Mouse (Mus musculus) adrenal gland, postnatal 10 days (tissue): Measurements from ENCODE around the gene Gatad2a. TPM values are rescaled to one million over a fixed set of nuclear protein-coding genes. Genes with fewer than 3 reads are reported as not detected.
A peak's percentile ranks its signal among the peaks of the same experiment; 100 is the strongest.

Experiments
- DNase-seq: peaks from one replicate; pipeline ENCODE4 v3.0.0; 2021; ENCODE audit warnings: mixed read lengths
- total RNA-seq, 2 experiments: library from RNA; stranded (reverse); gene quantifications; 2 replicates each; pipeline ENCODE4 v1.2.3; 2021

Gene Gatad2a
- total RNA-seq, 2 experiments from 2014 or later: 84.4 to 90.0 TPM

DNA sequence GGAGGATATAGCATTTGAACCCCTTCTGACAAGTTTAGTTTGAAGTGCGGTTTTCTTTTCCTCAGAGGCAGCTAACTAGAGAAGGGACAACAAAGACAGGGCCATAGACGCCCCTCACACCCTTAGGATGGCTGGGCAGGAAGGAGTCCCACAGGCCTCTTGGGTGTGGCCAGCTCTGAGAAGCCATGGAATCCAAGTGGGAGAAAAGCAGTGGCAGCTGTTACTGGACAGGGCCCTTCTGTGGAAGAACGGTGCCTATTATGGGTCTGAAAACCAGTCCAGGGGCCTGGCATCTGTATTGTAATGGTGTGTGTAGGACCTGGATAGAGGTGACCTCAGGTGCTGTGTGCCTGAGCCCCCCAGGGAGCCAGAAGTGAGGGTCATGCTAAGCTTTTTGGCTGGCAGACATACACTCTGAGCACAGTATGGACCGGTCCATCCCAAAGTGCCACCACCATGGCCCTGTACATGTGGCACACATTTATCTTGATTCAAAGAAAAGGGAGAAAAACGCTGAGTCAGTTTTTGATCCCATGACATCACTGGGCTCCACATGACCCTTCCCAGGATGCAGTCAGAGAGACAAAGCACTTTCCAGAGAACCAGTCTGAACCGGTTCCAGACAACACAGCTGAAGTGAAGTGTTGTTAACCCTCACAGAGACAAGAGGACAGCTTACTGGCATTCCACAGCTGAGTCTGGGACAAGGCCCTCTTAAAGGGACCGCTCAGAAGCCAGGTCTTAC lies 60.0 kb downstream of the Gatad2a start:
- peak; percentile 39 for DNase-seq

DNA sequence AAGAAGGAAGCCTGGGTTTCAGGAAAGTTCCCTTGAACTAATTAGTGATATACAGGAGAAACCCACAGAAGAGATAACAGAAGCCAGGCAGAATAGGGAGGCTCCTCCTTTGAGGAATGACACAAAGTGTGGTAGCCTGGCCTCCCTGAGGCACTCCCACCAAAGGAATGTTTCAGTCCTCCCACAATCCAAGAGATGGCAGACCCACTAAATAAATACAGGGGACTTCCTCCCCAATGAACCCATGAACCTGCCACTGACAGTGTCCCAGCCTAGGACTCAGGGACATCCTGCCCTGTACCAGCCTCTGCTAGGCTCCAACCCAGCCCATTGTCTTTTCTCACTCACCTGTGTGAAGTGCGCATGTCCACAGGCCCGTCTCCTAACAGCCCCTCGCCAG lies 60.8 kb downstream of the Gatad2a start:
- DNase-seq: no peak

DNA sequence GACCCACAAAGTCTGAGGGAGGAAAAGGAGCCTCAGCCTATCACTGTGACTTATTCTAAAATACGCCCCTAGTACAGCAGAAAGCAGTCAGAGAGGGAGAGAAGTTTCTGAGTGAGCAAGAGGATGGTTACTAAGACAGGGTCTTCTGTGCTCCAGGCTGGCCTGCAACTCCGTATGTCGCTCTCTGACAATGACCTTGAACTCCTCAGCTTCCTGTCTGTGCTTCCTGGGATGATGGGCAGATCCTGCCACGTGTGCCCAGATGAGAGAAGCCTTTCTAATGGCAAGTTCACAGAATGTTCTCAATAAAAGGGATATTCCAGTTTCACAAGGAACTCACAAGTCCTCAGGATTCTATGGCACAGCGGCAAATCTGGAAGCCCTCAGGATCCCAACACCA lies 61.6 kb downstream of the Gatad2a start:
- DNase-seq: no peak

DNA sequence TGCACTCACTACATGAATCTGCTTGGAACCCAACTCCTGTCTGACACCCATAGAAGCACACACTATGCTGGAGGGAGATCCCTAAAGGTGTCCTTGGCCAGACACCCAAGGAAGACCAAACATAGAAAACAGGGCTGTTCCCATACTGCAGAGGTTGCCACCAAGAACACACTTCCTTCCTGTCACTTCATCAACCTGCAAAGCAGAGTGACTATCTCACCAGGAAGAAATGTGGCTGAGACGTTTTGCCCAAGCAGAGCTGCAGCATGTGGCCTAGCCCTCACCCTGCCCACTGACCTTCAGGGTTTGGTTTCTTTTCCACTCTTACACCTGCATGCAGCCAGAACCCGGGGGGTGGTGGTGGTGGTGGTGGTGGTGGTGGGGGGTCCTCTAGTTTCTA lies 62.4 kb downstream of the Gatad2a start:
- no peak for DNase-seq

DNA sequence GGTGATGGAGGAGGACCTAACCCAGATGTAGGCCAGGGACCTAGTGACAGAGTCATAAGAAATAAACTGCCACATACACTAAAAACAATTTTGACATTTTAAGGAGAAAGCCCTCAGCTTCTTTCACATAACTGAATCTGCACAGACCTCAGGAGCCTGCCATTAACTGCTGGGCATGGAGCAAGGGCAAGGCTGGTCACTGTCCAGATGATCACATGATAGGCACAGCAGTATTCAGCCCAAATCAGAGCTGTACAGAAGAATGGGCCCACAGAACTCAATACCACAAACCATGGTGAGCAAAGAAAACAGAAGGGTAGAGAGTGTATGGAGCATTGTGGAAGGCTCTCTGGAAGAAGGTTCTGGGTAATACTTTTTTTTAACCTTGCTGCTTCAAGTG lies 69.3 kb downstream of the Gatad2a start:
- DNase-seq: no peak

DNA sequence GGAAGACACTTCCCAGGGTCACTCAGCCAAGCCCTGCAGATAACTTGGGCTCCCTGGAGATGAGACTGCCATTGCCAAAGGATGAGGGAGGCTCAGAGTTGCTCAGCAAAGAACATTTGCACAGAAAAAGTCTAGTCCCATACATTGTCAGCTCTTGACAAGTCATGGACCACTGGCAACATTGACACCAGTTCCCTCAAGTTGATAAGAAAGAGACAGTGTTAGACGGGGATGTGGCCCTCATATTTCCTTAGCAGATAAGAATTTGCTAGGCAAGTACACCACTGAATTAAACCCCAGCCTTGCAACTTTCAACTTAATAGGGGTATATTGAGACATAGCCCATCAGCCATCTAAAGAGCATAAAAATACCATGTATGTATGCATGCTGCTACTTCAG lies 72.2 kb downstream of the Gatad2a start:
- DNase-seq: no peak

DNA sequence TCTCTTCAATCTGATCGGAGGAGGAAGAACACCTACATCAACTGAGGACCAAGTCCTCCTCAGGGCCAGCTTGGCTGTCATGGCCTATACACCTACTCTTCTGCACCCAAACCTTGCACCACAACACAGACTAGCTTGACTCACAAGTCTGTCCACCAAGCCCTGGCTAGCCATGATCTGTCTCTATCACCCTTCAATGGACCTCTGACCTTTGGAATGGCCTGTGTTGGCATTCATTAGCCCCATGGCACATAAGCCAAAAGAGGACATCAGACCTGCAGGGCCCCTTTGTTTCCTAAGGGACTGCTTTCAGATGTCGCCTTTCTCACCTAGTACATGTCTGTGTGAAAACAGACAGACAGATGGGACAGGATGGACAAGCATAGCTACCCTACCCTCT lies 75.0 kb downstream of the Gatad2a start:
- no peak for DNase-seq

DNA sequence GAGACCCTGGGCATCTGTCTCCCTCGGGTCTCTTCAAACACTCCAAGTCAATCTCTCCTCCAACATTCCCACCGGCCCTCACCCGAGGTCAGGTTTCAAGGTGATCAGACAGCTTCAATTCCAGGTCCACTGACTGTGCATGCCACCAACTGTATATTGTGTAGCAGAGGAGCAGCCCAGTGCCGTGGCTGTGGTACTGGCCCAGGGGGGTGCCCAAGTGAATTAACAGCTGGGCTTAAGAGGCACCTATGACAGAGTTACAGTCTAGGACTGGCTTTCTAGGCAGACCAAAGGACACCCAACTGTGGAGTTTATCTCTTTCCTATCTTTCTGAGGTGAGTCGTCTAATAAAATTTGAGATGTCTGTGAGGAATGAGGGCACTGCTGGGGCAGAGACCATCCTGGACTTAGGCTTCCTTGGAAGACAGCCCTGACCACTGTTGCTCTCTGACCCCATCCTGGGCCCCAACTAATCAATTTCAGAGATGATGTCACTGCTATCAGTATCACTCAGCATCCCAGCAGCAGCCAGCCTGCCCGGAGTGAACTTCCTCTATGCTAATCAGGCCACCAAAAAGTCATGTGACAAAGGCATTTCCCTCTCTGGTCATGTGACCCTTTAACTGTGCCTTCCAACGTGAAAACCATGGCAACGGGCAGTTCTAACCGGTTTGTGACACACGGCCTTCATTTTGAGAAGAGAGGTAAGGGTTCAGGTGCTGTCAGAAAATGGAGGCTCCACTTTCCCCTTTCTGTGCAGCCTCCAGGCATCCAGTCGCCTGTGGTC lies 76.1 kb downstream of the Gatad2a start:
- peak; percentile 60 for DNase-seq

DNA sequence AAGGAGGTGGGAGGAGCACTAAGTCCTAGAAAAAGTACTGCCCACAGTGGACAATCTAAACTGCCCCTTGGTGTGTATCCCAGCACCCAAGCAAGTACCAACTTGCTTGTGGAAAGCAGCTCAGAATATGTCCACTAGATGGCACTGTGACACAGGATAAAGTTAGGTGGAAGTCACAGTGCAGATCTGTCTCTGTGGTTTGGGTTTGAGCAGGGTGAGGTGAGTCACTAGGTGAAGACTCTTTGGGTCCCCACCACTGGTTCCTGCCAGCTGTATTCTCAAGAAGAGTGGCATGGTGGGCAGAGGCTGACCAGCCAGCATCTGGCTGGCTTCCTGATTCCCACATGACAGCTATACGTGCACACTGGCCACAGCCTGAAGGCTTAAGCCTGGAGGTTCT lies 77.2 kb downstream of the Gatad2a start:
- DNase-seq: peak; percentile 85

DNA sequence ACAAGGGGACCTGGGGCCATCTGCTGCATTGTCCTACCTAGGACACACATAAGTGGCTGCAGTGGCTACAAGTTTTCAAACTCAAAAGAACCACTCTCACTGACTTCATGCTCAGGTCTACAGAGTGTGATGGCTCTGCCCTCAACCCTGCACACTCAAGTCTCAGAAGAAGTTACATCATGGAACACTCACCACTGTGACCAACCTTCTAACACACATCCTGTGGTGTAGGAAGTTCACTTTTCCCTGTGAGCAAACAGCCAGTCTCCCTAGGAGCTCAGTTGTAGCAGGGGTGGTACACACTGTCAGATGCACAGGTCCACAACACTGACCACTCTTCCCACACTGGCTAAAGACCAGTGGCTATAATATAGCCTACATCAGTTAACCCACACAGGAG lies 77.7 kb downstream of the Gatad2a start:
- no peak for DNase-seq

DNA sequence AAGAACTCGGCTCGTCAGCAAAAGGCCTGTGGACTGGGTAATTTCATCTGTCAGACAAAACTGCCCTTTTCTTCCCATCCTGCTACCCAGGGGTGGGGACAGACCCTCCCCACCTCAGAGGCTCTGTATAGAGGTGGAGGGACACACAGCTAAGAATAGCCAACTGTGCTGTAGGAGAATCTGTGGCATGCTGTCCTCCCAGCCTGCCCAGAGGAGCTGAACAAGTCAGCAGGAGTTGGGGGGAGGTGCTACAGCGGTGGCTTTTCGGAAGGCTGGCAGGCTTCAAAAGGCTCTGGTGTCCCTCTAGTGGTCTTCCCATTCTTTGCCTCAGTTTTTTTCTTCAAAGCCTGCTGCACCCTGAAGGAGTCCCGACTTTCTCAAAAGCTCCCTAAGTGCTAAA lies 80.4 kb downstream of the Gatad2a start:
- DNase-seq: no peak

DNA sequence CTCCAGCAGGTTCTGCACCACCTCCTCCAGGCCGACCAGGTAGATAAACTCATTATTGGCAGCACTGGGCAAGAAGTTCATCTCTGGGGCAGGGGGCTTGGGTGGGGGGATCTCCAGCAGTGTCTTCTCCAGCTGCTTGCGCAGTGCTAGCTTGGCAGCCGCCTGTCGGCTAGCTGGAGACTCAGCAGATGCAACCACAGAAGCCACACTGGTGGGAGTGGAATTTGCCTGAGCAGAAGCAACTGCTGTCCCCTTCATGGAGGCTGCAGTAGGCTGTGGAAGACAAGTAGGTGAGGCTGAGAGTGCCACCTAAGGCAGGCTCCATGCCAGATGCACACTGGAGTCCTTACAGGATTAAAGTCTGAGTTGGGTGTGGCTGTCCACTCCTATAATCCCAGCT lies 81.7 kb downstream of the Gatad2a start:
- no peak for DNase-seq

DNA sequence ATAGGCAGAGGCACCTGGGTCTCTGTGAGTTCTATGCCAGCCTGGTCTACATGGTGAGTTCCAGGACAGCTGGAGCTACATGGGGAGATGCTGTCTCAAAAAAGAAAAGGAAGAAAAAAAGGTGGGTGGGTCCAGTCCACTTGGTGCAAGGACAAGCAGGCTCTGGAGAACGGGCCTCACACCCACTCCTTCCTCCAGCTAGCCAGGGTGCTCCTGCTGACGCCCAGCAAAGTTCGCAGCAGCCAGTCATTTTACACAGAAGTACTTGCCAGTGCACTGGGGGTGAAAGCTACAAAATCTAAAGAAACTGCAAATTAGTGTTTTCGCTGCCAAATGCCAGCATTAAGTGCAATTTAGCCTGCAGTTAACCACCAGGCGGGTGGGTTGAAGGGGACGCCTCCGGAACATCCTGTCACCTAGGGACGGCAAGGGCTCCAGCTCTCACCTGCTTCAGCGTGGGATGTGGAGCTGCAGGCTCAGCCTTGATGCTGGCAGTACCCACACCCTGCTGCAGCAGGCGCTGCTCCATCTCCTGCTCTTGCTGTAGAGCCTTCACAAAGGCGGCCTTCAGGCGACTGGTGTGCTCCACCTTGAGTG lies 83.6 kb downstream of the Gatad2a start:
- DNase-seq: no peak

DNA sequence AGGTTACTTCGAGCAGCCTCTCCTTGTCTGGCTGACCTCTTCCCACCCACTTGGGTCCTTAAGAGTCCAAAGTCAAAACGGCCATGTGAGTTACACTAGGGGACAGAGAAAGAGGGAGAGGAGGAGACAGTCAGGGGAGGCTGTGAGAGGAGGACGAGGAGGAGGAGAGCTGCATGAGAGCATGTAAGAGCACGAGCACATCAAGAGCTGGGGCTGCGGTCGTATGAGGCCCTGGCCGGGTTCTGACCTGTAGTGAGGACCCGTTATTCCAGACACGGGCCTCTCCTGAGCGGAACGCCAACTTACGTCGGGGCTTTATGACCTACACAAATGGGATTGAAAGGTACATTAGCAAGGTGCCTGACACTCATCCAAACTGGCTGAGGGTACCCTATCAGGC lies 84.3 kb downstream of the Gatad2a start:
- DNase-seq: no peak

DNA sequence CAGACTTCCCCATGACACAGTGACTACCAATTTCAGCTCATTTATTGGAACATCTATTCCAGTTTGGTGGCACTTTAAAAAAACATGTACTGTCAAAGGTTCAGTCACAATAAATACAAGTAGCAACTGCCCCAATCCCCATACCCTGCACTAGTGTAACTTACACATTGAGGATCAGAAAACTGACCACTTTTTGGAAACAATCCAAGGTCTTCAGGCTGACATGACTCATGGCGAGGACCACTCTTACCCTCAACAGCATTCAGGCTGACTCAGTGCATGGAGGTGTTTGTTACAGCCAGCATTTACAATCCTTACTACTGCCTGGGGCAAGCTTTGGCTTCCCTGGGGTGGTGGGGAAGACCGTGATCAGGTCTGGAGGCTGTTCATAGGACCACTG lies 89.1 kb downstream of the Gatad2a start:
- no peak for DNase-seq

DNA sequence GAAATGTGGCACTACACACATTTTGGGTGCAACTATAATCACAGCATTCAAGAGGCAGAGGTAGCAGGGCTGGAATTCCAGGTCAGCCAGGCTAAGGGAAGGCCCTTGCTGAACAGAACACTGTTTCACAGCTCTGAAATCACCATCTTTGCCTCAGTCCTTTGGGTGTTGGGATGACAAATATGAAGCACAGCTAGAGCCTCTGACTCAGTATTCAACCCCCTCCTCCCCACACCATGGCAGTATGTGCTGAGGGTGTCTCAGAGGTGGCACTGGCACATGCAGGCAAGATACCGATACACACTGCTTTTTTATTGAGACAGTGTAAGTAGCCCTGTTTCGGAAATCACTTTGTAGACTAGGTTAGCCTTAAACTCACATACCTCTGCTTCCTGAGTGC lies 89.9 kb downstream of the Gatad2a start:
- no peak for DNase-seq

DNA sequence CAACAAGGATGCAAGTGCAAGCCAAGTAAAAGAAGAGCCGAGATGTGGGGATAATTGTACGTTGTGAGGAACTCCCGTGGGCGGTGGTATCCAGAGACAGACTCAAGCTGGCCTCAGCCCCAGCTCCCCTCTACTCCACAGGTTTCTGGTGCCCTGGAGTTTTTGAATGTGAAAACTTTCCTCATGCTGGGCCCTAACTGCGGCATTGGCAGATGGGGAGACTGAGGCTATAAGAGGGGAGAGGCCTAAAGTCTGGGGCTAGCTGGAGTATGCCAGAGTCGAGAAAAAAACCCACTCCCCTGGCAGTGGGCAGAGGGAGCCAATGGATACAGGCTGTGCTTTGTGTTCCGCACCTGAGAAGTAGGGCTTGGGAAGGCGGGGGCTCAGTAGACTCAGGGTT lies 92.1 kb downstream of the Gatad2a start:
- no peak for DNase-seq

DNA sequence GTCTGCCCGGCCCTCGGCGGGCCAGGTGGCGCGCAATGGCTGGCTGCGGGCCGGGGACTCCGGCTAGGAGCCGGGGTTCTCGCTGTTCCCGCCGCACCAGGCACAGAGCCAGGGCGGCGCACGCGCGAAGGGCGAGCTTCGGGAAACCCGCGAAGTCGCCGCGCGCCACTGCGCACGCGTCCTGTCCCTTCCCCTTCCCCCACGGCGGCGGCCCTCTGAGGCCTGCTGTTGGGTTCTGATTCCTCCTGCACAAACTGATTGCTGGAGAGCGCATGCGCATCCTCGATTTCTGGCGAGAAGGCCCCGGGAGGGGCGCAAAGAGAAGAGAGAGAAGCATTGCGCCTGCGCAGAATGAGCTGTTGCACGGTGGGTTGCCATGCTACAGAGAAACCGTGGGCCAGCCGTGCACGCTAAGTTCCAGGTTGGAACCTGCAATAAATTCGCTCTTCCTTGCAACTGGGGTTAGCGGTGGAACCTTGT lies 93.1 kb downstream of the Gatad2a start:
- peak; percentile 99 for DNase-seq

DNA sequence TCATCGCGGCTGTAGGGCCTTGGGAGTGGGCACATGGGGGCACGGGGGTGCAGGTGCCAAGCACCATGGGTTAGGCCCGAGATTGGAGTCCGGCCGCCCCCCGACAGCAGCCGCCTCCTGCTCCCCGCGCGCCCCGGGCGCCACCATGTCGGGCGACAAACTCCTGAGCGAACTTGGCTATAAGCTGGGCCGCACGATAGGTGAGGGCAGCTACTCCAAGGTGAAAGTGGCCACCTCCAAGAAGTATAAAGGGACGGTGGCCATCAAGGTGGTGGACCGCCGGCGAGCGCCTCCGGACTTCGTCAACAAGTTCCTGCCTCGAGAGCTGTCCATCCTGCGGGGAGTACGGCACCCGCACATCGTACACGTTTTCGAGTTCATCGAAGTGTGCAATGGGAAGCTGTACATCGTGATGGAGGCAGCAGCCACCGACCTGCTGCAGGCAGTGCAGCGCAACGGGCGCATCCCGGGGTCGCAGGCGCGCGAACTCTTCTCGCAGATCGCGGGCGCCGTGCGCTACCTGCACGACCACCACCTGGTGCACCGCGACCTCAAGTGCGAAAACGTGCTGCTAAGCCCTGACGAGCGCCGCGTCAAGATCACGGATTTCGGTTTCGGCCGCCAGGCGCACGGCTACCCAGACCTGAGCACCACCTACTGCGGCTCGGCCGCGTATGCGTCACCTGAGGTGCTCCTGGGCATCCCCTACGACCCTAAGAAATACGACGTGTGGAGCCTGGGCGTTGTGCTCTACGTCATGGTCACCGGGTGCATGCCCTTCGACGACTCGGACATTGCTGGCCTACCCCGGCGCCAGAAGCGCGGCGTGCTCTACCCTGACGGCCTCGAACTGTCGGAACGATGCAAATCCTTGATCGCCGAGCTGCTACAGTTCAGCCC lies 93.8 kb downstream of the Gatad2a start, which contains the start of the genes Tssk6, Ndufa13 and Yjefn3:
TSS of gene Tssk6 (plus strand) at position 22 of the 900 bp plus-strand sequence.
TSS of gene Ndufa13 (minus strand) at position 396 of the 900 bp plus-strand sequence.
TSS of gene Yjefn3 (minus strand) at position 550 of the 900 bp plus-strand sequence.
- peak; percentile 54 for DNase-seq

DNA sequence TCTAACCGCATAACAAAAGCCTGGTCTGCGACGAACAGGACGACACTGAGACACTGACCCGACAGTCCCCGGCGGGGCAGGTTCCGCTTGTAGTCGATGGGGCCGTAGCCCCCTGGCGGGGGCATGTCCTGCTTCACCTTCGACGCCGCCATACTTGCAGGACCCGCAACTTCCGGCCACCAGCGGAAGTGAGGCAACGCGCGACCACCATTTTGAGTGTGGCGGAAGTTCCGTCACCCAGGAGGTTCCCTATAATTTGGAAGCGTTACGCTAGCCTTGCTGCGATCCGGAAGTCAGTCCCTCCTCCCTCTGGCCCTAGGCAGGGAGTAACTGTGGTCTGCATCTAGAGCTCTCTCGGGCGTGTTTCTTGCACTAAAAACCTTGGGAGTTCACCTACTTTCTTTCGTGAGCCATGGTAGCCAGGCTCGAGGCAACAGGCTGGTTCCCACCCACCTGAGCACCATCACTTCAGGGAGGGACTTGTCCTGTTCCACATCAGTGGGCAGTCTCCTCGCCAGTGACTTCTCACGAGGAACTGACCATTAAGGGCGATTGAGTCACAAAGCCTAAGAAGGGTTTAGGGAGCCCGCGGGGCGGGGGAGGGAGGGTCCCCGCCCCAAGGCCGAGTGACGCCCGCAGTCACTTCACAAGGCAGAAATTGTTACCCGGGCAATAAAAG lies 94.6 kb downstream of the Gatad2a start:
- DNase-seq: peak; percentile 98

DNA sequence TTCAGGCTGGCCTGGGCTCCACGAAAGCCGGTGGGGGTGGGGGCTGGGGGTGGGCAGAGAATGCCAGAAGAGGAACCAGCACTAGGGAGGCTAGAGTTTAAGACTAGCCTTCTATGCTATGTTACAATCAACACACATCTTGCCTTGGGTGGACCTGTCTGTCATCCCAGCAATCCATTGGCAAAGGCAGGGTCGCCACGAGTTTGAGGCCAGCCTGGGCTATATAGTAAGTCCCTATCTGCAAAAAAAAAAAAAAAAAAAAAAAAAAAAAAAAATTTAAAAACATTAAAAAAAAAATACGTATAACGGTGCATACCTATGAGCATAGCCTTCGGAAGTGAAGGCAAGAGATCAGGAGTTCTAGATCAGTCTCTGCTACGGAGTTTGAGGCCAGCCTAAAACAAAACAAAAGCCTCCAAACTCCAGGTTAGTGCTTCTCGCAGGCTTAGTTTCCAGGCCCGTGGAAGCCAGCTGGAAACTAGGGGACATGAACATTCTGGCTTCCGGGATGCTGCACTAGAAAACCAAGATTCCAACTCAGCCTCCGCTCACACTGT lies 95.2 kb downstream of the Gatad2a start:
- no peak for DNase-seq
